Mouse (Mus musculus): ENCODE results near the gene Gm3636.
A peak's percentile ranks its signal among the peaks of the same experiment; 100 is the strongest.
"Not testable (repeated sequence)": the region's sequence is repeated elsewhere in the genome, so short reads cannot be mapped to it uniquely, and the experiment has no call there.

Gm3636 gene

DNA sequence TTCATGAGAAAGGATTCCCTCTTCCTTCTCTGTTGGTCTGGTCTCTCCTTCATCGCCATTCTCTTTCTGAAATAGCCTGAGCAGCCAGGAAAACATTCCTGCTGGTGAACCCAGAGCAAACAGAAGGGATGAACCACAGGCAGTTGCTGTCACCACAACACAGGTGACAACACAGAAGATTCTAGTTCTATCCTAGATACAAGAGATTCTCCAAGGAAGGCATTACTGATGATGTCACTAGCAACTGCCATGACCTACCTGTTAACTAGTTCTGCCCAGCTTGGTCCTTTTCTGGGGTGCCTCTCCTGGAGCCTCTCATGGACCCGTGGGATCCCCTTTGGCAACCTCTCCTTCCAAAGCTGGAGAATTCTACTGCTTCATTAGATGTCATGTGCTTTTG lies at the start of gene Gm3636:
Gene Gm3636, minus strand, starts transcription at position 101 of the 400 bp plus-strand sequence.
- DNase-seq: not testable (repeated sequence)

DNA sequence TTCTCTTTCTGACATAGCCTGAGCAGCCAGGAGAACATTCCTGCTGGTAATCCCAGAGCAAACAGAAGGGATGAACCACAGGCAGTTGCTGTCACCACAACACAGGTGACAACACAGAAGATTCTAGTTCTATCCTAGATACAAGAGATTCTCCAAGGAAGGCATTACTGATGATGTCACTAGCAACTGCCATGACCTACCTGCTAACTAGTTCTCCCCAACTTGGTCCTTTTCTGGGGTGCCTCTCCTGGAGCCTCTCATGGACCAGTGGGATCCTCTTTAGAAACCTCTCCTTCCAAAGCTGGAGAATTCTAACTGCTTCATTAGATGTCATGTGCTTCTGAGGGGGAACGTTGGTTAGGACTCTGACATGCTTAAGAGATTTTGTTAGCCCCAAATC lies 32.2 kb upstream of the Gm3636 start, which contains the start of gene Gm8362:
Gene Gm8362, minus strand, starts transcription at position 101 of the 400 bp plus-strand sequence.
- DNase-seq: not testable (repeated sequence)

DNA sequence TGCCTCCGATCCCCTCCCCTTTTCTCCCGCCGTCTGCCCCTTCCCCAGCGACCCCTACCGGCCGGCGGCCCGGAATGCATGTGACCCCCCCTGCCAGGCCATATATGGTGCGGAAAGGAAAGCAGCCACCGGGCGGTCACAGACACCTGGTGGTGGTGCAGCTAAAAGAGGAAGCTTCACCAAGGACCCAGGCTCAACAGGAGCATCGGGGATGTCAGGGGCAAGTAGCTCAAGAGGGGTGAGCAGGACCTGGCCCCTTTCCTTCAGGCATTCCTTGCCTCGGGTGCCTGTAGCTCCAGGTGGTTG lies 15.1 kb upstream of the Gm3636 start:
- peak; percentile 1 for DNase-seq

DNA sequence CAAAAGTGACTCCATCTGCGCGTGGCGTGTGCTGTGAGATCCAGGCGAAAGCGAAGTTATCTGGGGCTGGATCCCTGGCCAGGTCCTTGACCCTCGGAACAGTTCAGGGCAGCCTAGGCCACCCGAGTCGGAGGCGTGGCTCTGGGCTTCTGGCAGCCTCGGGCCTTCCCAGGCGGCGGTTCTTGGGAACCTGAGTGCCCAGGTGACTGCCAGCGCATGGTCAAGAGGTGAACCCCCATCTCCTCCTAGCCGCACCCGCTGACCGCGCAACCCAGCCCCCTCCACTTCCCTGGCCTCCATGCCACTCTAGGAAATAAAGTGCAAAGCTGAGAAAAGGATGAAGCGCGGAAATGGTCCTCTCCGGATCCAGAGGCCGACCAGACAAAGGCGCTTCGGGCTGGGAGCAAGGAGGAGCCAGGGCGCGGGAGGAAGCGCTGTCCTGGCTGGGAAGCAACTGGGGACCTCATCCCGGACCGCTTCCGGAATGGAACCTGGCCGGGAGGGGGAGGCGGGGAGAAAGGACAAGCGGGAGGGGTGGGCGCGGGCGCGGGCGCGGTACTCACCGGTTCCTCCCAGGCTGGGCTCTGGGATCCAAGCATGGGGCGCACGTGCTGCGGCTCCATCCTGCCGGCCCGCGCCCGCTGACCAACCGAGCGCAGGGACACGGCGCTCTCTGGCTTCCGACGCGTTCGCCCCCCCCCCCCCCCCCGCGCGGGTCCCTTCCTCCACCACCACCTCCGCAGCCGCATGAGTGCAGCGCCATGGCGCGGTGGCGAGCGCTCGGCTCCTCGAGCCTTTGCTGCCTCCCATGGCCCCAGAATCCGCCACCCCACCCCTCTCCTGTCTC lies 14.5 kb upstream of the Gm3636 start:
- DNase-seq: not testable (repeated sequence)

DNA sequence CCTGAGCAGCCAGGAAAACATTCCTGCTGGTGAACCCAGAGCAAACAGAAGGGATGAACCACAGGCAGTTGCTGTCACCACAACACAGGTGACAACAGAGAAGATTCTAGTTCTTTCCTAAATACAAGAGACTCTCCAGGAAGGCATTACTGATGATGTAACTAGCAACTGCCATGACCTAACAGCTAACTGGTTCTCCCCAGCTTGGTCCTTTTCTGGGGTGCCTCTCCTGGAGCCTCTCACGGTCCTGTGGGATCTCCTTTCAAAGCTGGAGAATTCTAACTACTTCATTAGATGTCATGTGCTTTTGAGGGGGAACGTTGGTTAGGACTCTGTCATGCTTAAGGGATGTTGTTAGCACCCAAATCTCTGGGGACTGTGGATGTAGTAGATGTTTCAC lies 22.0 kb downstream of the Gm3636 start, which contains the start of gene Gm8050:
Gene Gm8050, minus strand, starts transcription at position 101 of the 400 bp plus-strand sequence.
- DNase-seq: not testable (repeated sequence)

Data from cerebellum, adult 9-10 months (tissue).